In the genomic region with DNA sequence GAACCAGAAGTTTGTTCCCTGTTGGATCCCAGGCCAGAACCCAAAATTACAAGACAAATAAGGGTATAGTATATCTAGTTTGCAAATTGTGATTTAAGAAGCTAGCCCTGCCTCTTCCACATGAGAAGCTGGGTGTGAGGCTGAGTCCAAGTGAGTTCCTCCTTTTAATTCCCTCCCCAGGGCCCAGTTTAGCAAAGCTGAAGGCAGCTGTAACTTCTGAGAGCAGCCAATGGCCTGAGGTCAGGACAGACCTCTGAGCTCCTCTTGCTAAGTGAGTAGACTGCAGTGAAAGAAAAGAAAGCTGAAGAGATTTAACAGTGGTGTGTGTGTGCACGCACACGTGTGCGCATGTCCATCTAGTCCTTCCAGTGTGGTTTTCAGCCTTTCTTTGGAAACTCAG, we compare ENCODE assay signal across 12 mouse cellular contexts. TPM values are rescaled to one million over a fixed set of nuclear protein-coding genes. Genes with fewer than 3 reads are reported as not detected.
DNase-seq lines count a peak whose midpoint lies in the region; ATAC-seq and TF ChIP-seq lines count a peak whose summit lies in the region.
"Had no signal": no experiment of that assay in that cellular context is flagged by ENCODE, and none has a peak within 500 bp of the region (broad histone marks: within the 10 kb centered on the region; RNA-seq: fewer than 3 reads in every experiment).

No protein-coding gene starts in this region.

- no peaks in the 10 kb centered on the region for H3K9me3 ChIP-seq in hindbrain, embryonic 13.5 days
- no peaks in the 10 kb centered on the region for H3K9me3 ChIP-seq in hindbrain, embryonic 14.5 days (ENCODE audit: control insufficient read depth, low read length)
- no peaks in the 10 kb centered on the region for H3K9me3 ChIP-seq in limb, embryonic 15.5 days

- H3K4me3 ChIP-seq in hindbrain, embryonic 13.5 days, result no peak overlapping the region
- no peak overlapping the region for H3K4me3 ChIP-seq in hindbrain, embryonic 14.5 days (replicated peaks; ENCODE audit: low read length)
- H3K4me3 ChIP-seq in bone marrow macrophage, adult 2 months (ENCODE audit: insufficient read depth, low read length), result no peak overlapping the region
- no peak overlapping the region for H3K4me3 ChIP-seq in cortical plate, adult 2 months (ENCODE audit: insufficient read depth, low read length)
- no peak overlapping the region for H3K4me3 ChIP-seq in limb, embryonic 15.5 days
- H3K4me3 ChIP-seq in cerebellum, adult 2 months (replicated peaks; ENCODE audit: insufficient read depth, low read depth, low read length), result no peak overlapping the region

- no peaks in the 10 kb centered on the region for H3K36me3 ChIP-seq in hindbrain, embryonic 13.5 days
- no peaks in the 10 kb centered on the region for H3K36me3 ChIP-seq in hindbrain, embryonic 14.5 days (replicated peaks; ENCODE audit: control insufficient read depth, insufficient read depth)
- H3K36me3 ChIP-seq in limb, embryonic 15.5 days, result no peaks in the 10 kb centered on the region; the same call in 1 of the 2 replicates

- H3K4me1 ChIP-seq in hindbrain, embryonic 13.5 days (replicated peaks), result peaks cover 13% of the 10 kb centered on the region
- 0 out of 2 replicates have a peak, but pooled peaks cover 7% of the 10 kb centered on the region for H3K4me1 ChIP-seq in hindbrain, embryonic 14.5 days (replicated peaks; ENCODE audit: control insufficient read depth, insufficient read depth, low read length)
- peaks cover 57% of the 10 kb centered on the region for H3K4me1 ChIP-seq in bone marrow macrophage, adult 2 months (ENCODE audit: control insufficient read depth, insufficient read depth, low read length)
- H3K4me1 ChIP-seq in cortical plate, adult 2 months (ENCODE audit: control insufficient read depth, insufficient read depth, low read length), result peaks cover 18% of the 10 kb centered on the region
- peaks cover 49% of the 10 kb centered on the region for H3K4me1 ChIP-seq in limb, embryonic 15.5 days
- no peaks in the 10 kb centered on the region; the same call in 1 of the 2 replicates for H3K4me1 ChIP-seq in cerebellum, adult 2 months (ENCODE audit: control insufficient read depth, insufficient read depth, low read length)

- no peaks in the 10 kb centered on the region for H3K27me3 ChIP-seq in hindbrain, embryonic 13.5 days
- H3K27me3 ChIP-seq in hindbrain, embryonic 14.5 days (ENCODE audit: control insufficient read depth, insufficient read depth, low read length), result no peaks in the 10 kb centered on the region
- no peaks in the 10 kb centered on the region for H3K27me3 ChIP-seq in limb, embryonic 15.5 days
- H3K27me3 ChIP-seq in cerebellum, adult 2 months (ENCODE audit: control insufficient read depth, insufficient read depth, low read length), result no peaks in the 10 kb centered on the region

- H3K4me2 ChIP-seq in hindbrain, embryonic 13.5 days, result no peak overlapping the region
- no peak overlapping the region for H3K4me2 ChIP-seq in hindbrain, embryonic 14.5 days (replicated peaks)
- no peak overlapping the region for H3K4me2 ChIP-seq in limb, embryonic 15.5 days

- 0 out of 2 replicates have a peak overlapping the region, but pooled peaks have one; percentile 19 for H3K9ac ChIP-seq in hindbrain, embryonic 13.5 days
- no peak overlapping the region for H3K9ac ChIP-seq in hindbrain, embryonic 14.5 days
- H3K9ac ChIP-seq in limb, embryonic 15.5 days, result no peak overlapping the region

- no peak for TF ChIP-seq POLR2A in bone marrow macrophage, adult 2 months (IDR thresholded peaks at IDR 0.05; ENCODE audit: borderline replicate concordance, low read depth, low read length)
- no peak for TF ChIP-seq POLR2A in cortical plate, adult 2 months (IDR thresholded peaks at IDR 0.05; ENCODE audit: extremely low read depth, insufficient read depth, low read length)
- TF ChIP-seq POLR2A in cerebellum, adult 2 months (IDR thresholded peaks at IDR 0.05; ENCODE audit: borderline replicate concordance, insufficient read depth, low read length), result no peak

- ATAC-seq in hindbrain, embryonic 13.5 days (ENCODE audit: low FRiP score), result no peak
- ATAC-seq in hindbrain, embryonic 14.5 days (ENCODE audit: low FRiP score), result no peak
- 0 out of 2 replicates have a peak, but pooled peaks have one; percentile 3 for ATAC-seq in limb, embryonic 15.5 days (ENCODE audit: insufficient number of reproducible peaks, low FRiP score, low TSS enrichment, low read depth)
- ATAC-seq: intestine, postnatal 0 days had no signal

- TF ChIP-seq CTCF in bone marrow macrophage, adult 2 months (IDR thresholded peaks at IDR 0.05; ENCODE audit: low read depth, low read length), result no peak
- TF ChIP-seq CTCF in cortical plate, adult 2 months (IDR thresholded peaks at IDR 0.05; ENCODE audit: extremely low read depth, insufficient read depth, low read length), result no peak
- TF ChIP-seq CTCF in cerebellum, adult 2 months (IDR thresholded peaks at IDR 0.05; ENCODE audit: borderline replicate concordance, insufficient read depth, low read depth, low read length), result no peak

- DNase-seq in hindbrain, embryonic 14.5 days (ENCODE audit: low spot score), result no peak
- DNase-seq in frontal cortex, postnatal 14 days (ENCODE audit: low spot score in 2 of 2), result no peak
- DNase-seq in cerebellum, adult 2 months, result no peak
- DNase-seq: adrenal gland, postnatal 25 days; cerebellum, adult 11-12 months; lung, postnatal 10 days; right cerebral cortex, postnatal 14 days had no signal

- no peak overlapping the region for H3K27ac ChIP-seq in hindbrain, embryonic 13.5 days
- H3K27ac ChIP-seq in hindbrain, embryonic 14.5 days, result no peak overlapping the region
- H3K27ac ChIP-seq in bone marrow macrophage, adult 2 months (ENCODE audit: insufficient read depth, low read depth, low read length), result peak overlapping the region; percentile 69
- H3K27ac ChIP-seq in cortical plate, adult 2 months (ENCODE audit: insufficient read depth, low read length), result 0 out of 2 replicates have a peak overlapping the region, but pooled peaks have one; percentile 18
- peak overlapping the region; percentile 67 for H3K27ac ChIP-seq in limb, embryonic 15.5 days
- H3K27ac ChIP-seq in cerebellum, adult 2 months (ENCODE audit: insufficient read depth, low read length), result no peak overlapping the region

- WGBS in hindbrain, embryonic 13.5 days, result 95% methylated on average over 3 of the region's 3 CpGs
- WGBS in hindbrain, embryonic 14.5 days, result 84% methylated on average over 3 of the region's 3 CpGs
- WGBS in limb, embryonic 15.5 days, result 65% methylated on average over 3 of the region's 3 CpGs
- WGBS in cerebellum, adult 2 months, result 88% methylated on average over 3 of the region's 3 CpGs

RNA-seq across cellular contexts. Expression of a gene that starts 41.6 kb away (rescaled TPM):
- 8.9 and 9.2 TPM in 2 replicates for polyA plus RNA-seq in hindbrain, embryonic 13.5 days (2015; fragmentation: Nextera tagmentation; extraction: Ambion mirVana)
- 6.3 and 7.3 TPM in 2 replicates for polyA plus RNA-seq in hindbrain, embryonic 14.5 days (2014; fragmentation: Nextera tagmentation; extraction: Ambion mirVana)
- polyA plus RNA-seq in bone marrow macrophage, adult 2 months (2012; ENCODE audit: insufficient read depth, insufficient read length, missing spikeins), result 8.3 and 13.7 TPM in 2 replicates
- 32.6 and 34.8 TPM in 2 replicates for polyA plus RNA-seq in cortical plate, adult 2 months (2012; rRNA removed)
- 19.1 and 21.3 TPM in 2 replicates for polyA plus RNA-seq in limb, embryonic 15.5 days (2015; fragmentation: Nextera tagmentation; extraction: Ambion mirVana)
- 3.9 and 4.4 TPM in 2 replicates for polyA plus RNA-seq in cerebellum, adult 2 months (2012; rRNA removed)

RNA-seq across cellular contexts. Expression of a gene that starts 45.9 kb away (rescaled TPM):
- polyA plus RNA-seq in hindbrain, embryonic 13.5 days (2015; fragmentation: Nextera tagmentation; extraction: Ambion mirVana), result 9.9 and 10.3 TPM in 2 replicates
- polyA plus RNA-seq in hindbrain, embryonic 14.5 days (2014; fragmentation: Nextera tagmentation; extraction: Ambion mirVana), result 17.9 and 19.3 TPM in 2 replicates
- polyA plus RNA-seq in bone marrow macrophage, adult 2 months (2012; ENCODE audit: insufficient read depth, insufficient read length, missing spikeins), result 122 and 129 TPM in 2 replicates
- polyA plus RNA-seq in cortical plate, adult 2 months (2012; rRNA removed), result 128 and 130 TPM in 2 replicates
- 39.0 and 47.0 TPM in 2 replicates for polyA plus RNA-seq in limb, embryonic 15.5 days (2015; fragmentation: Nextera tagmentation; extraction: Ambion mirVana)
- 46.4 and 49.6 TPM in 2 replicates for polyA plus RNA-seq in cerebellum, adult 2 months (2012; rRNA removed)

Comparison
In these comparisons a context has a peak if more than half of its experiments do, and no peak if none do; other contexts are left out.
1. H3K27ac ChIP-seq: peak in bone marrow macrophage, adult 2 months (single experiment), cortical plate, adult 2 months (single experiment) and limb, embryonic 15.5 days (single experiment); none in hindbrain, embryonic 13.5 days (single experiment), hindbrain, embryonic 14.5 days (single experiment) and cerebellum, adult 2 months (single experiment).